Mouse (Mus musculus): ENCODE measurements around the gene Ube2k. TPM values are rescaled to one million over a fixed set of nuclear protein-coding genes. Genes with fewer than 3 reads are reported as not detected.

Gene Ube2k
- total and polyA plus RNA-seq, 3 experiments: 51.4 to 293 (median 56.7) TPM

DNA sequence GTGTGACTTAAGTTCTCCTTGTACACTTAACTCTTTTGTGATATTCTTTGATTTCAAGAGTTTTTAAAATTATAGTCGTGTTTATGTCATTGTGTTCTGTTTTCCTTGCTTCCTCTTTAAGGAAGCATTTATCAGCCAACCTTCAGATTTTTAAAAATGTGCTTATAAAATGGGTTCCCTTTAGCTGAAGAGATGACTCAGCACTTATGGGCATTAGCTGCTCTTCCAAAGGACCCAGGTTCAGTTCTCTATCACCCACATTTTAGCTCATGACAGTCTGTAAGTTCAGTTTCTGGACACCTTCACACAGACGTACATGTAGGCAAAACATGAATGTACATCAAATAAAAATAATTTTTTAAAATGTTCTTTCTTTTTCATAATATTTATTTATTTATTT is 55.4 kb downstream of the Ube2k start:
- dilution Hi-C loops (cut with MboI; ENCODE audit: extremely low pct_ligation_motif_present, extremely low pct_unique_long_range_greater_than_20kb, low sequenced_read_pairs): no loop called here

DNA sequence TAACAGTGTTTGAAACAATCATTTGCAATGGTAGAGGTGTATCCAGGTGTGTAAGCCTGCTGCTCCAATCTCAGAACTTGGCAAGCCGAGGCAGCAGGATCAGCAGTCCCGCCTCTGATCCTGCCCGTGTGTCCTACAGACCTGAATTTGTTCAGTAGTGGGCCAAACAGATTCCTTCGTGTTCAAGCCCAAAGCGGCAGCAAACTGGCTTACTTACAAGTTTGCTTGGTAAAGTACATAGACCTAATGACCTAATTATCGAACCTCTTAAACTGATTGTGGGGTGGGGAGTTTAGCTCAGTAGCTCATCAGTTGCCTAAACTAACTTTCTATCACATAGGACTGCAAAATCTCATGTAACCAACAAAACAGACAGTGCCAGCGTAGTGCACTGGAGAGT is 62.6 kb downstream of the Ube2k start:
- dilution Hi-C loops (cut with MboI; ENCODE audit: extremely low pct_ligation_motif_present, extremely low pct_unique_long_range_greater_than_20kb, low sequenced_read_pairs): no loop called here
- H3K79me2 ChIP-seq (replicated peaks; ENCODE audit: control insufficient read depth, extremely low read depth, insufficient read depth, poor library complexity, severe bottlenecking): no peaks in the 10 kb centered on the region
- H3K27ac ChIP-seq (ENCODE audit: insufficient read depth, low read depth): no peak overlapping the region
- TF ChIP-seq JUND (conservative IDR thresholded peaks at IDR 0.05; ENCODE audit: low read depth, low read length): no peak
- no peak for TF ChIP-seq PAX5 (IDR thresholded peaks at IDR 0.05; ENCODE audit: low read length)
- no peak for TF ChIP-seq USF1 (IDR thresholded peaks at IDR 0.05; ENCODE audit: low read depth, low read length)
- no peak for TF ChIP-seq CHD1 (IDR thresholded peaks at IDR 0.05; ENCODE audit: low read depth, low read length)
- no peak for TF ChIP-seq EP300 (IDR thresholded peaks at IDR 0.05; ENCODE audit: low read length)
- TF ChIP-seq JUN (IDR thresholded peaks at IDR 0.05; ENCODE audit: insufficient read depth, low read depth, low read length): no peak
- no peak for TF ChIP-seq SIN3A (IDR thresholded peaks at IDR 0.05; ENCODE audit: low read length)
- no peak for TF ChIP-seq ZKSCAN1 (IDR thresholded peaks at IDR 0.05; ENCODE audit: borderline replicate concordance, low read depth, low read length)
- TF ChIP-seq POLR2AphosphoS2 (IDR thresholded peaks at IDR 0.05; ENCODE audit: low read depth, low read length): no peak
- no peak for TF ChIP-seq MAZ (IDR thresholded peaks at IDR 0.05; ENCODE audit: low read depth, low read length)
- no peak for TF ChIP-seq CTCF (conservative IDR thresholded peaks at IDR 0.05 in 1 of 2, IDR thresholded peaks at IDR 0.05 in 1 of 2; ENCODE audit: low read depth in 2 of 2, low read length in 2 of 2)
- no peak for TF ChIP-seq IRF4 (IDR thresholded peaks at IDR 0.05; ENCODE audit: low read depth, low read length)
- no peak for TF ChIP-seq MYC (IDR thresholded peaks at IDR 0.05; ENCODE audit: low read depth, low read length)
- no peak for TF ChIP-seq GABPA (IDR thresholded peaks at IDR 0.05; ENCODE audit: insufficient replicate concordance, low read depth, low read length)
- H3K9ac ChIP-seq (ENCODE audit: insufficient read depth, low read depth): no peak overlapping the region
- no peaks in the 10 kb centered on the region for H3K9me3 ChIP-seq (replicated peaks; ENCODE audit: low read length)
- H3K4me1 ChIP-seq (ENCODE audit: control insufficient read depth in 1 of 2, insufficient read depth in 2 of 2): no peaks in the 10 kb centered on the region
- no peaks in the 10 kb centered on the region for H3K27me3 ChIP-seq (replicated peaks)
- peaks cover 34 to 70% of the 10 kb centered on the region in 2 experiments for H3K36me3 ChIP-seq (replicated peaks in 1 of 2; ENCODE audit: control insufficient read depth in 1 of 2, insufficient read depth in 1 of 2, low read length in 1 of 2)
- H3K4me2 ChIP-seq (ENCODE audit: insufficient read depth, low read depth, poor library complexity, severe bottlenecking): no peak overlapping the region
- DNase-seq (ENCODE audit: extremely low read depth): no peak
- H3K4me3 ChIP-seq (replicated peaks in 1 of 3; ENCODE audit: low read depth in 2 of 3, low read length in 2 of 3, poor library complexity in 1 of 3): no peak overlapping the region
- in situ Hi-C loops (cut with MboI; ENCODE audit: low pct_ligation_motif_present, low pct_unique_long_range_greater_than_20kb, low sequenced_read_pairs): no loop called here

More for the DNA sequence above, 55.4 kb downstream of the Ube2k start:
- Histone ChIP-seq H3K4me1 (ENCODE audit: control insufficient read depth in 1 of 2, insufficient read depth in 2 of 2) (no peaks in the 10 kb centered on the region), H3K79me2 (replicated peaks; ENCODE audit: control insufficient read depth, extremely low read depth, insufficient read depth, poor library complexity, severe bottlenecking) (no peaks in the 10 kb centered on the region; the same call in 1 of the 2 replicates), H3K9me3 (replicated peaks; ENCODE audit: low read length) (no peaks in the 10 kb centered on the region), H3K36me3 (replicated peaks in 1 of 2; ENCODE audit: control insufficient read depth in 1 of 2, insufficient read depth in 1 of 2, low read length in 1 of 2) (peaks cover 18 to 76% of the 10 kb centered on the region in 2 experiments), H3K9ac (ENCODE audit: insufficient read depth, low read depth) (no peak overlapping the region), H3K4me2 (ENCODE audit: insufficient read depth, low read depth, poor library complexity, severe bottlenecking) (no peak overlapping the region), H3K4me3 (replicated peaks in 1 of 3; ENCODE audit: low read depth in 2 of 3, low read length in 2 of 3, poor library complexity in 1 of 3) (no peak overlapping the region), H3K27ac (ENCODE audit: insufficient read depth, low read depth) (no peak overlapping the region), H3K27me3 (replicated peaks) (no peaks in the 10 kb centered on the region)
- TF ChIP-seq MAFK (IDR thresholded peaks at IDR 0.05; ENCODE audit: insufficient replicate concordance, low read length) (peak; percentile 83), ZKSCAN1 (IDR thresholded peaks at IDR 0.05; ENCODE audit: borderline replicate concordance, low read depth, low read length) (no peak)
- DNase-seq (ENCODE audit: extremely low read depth): no peak
- in situ Hi-C loops (cut with MboI; ENCODE audit: low pct_ligation_motif_present, low pct_unique_long_range_greater_than_20kb, low sequenced_read_pairs): no loop called here
